Mouse (Mus musculus) CH12.LX (cell line): ENCODE results near the gene Magohb. TPM values are rescaled to one million over a fixed set of nuclear protein-coding genes. Genes with fewer than 3 reads are reported as not detected.

Experiments
- DNase-seq: peaks from one replicate; pipeline ENCODE4 v3.0.0-alpha.2; 2013; ENCODE audit errors: extremely low read depth
- H3K27ac ChIP-seq: 2 replicates; pipeline ENCODE4 v1.5.1; 2012; ENCODE audit warnings: low read depth, mild to moderate bottlenecking, control low read depth, moderate library complexity; ENCODE audit not compliant: insufficient read depth
- H3K27me3 ChIP-seq: replicated peaks from 2 replicates; pipeline ENCODE3; 2012; ENCODE audit warnings: inconsistent platforms
- H3K36me3 ChIP-seq, 2 experiments: replicated peaks in 1 of 2; 2 replicates each; pipeline versions ENCODE3 to v1.6.1; 2012; ENCODE audit warnings: inconsistent platforms in 1 of 2, low read length in 1 of 2, mild to moderate bottlenecking in 1 of 2, mixed read lengths in 1 of 2, moderate library complexity in 1 of 2; ENCODE audit not compliant: control insufficient read depth in 1 of 2, insufficient read depth in 1 of 2
- H3K4me1 ChIP-seq, 2 experiments: 2 replicates each; pipeline ENCODE4 v1.6.1; 2012; ENCODE audit warnings: inconsistent platforms in 1 of 2, moderate library complexity in 1 of 2; ENCODE audit not compliant: insufficient read depth in 2 of 2, control insufficient read depth in 1 of 2
- H3K4me2 ChIP-seq: 2 replicates; pipeline ENCODE4 v1.6.1; 2012; ENCODE audit warnings: low read depth, mild to moderate bottlenecking, control low read depth; ENCODE audit not compliant: poor library complexity, insufficient read depth, severe bottlenecking
- H3K4me3 ChIP-seq, 3 experiments: fragments of 150-350 bp in 1 of 3; sonication (generic) in 1 of 3; replicated peaks in 1 of 3; 2 replicates each; pipeline versions ENCODE3 to v1.5.1; 2011 to 2012; ENCODE audit warnings: low read depth in 2 of 3, low read length in 2 of 3, mild to moderate bottlenecking in 2 of 3, moderate library complexity in 2 of 3, control low read depth in 1 of 3, improper control_type of control experiment in 1 of 3, inconsistent platforms in 1 of 3, mixed read lengths in 1 of 3; ENCODE audit not compliant: poor library complexity in 1 of 3
- H3K79me2 ChIP-seq: replicated peaks from 2 replicates; pipeline ENCODE4 v1.6.1; 2012; ENCODE audit warnings: mild to moderate bottlenecking, moderate library complexity; ENCODE audit not compliant: control insufficient read depth, poor library complexity, insufficient read depth, severe bottlenecking; ENCODE audit errors: extremely low read depth
- H3K9ac ChIP-seq: 2 replicates; pipeline ENCODE4 v1.6.1; 2012; ENCODE audit warnings: low read depth, mild to moderate bottlenecking, control low read depth, moderate library complexity; ENCODE audit not compliant: insufficient read depth
- H3K9me3 ChIP-seq: replicated peaks from 2 replicates; pipeline ENCODE3; 2012; ENCODE audit warnings: low read length, inconsistent platforms, mixed read lengths
- BHLHE40 ChIP-seq: IDR thresholded peaks from 2 replicates; pipeline ENCODE4 v1.6.1; 2011; ENCODE audit warnings: mild to moderate bottlenecking, low read depth, low read length, improper control_type of control experiment
- CHD1 ChIP-seq: IDR thresholded peaks from 2 replicates; pipeline ENCODE4 v1.6.1; 2012; ENCODE audit warnings: low read depth, low read length, improper control_type of control experiment, inconsistent platforms
- CTCF ChIP-seq, 2 experiments: IDR thresholded peaks in 1 of 2; conservative IDR thresholded peaks in 1 of 2; 2 replicates each; pipeline ENCODE4 v1.5.1; 2011 to 2012; ENCODE audit warnings: low read depth in 2 of 2, low read length in 2 of 2, improper control_type of control experiment in 1 of 2, inconsistent platforms in 1 of 2, mild to moderate bottlenecking in 1 of 2, moderate library complexity in 1 of 2
- E2F4 ChIP-seq: IDR thresholded peaks from 2 replicates; pipeline ENCODE4 v1.6.1; 2011; ENCODE audit warnings: low read depth, low read length, improper control_type of control experiment; ENCODE audit not compliant: insufficient replicate concordance
- ELF1 ChIP-seq: IDR thresholded peaks from 2 replicates; pipeline ENCODE4 v1.6.1; 2014; ENCODE audit warnings: low read depth, mild to moderate bottlenecking, inconsistent platforms, low read length, improper control_type of control experiment
- EP300 ChIP-seq: IDR thresholded peaks from 2 replicates; pipeline ENCODE4 v1.6.1; 2011; ENCODE audit warnings: low read length, improper control_type of control experiment
- ETS1 ChIP-seq: conservative IDR thresholded peaks from 2 replicates; pipeline ENCODE4 v1.6.1; 2012; ENCODE audit warnings: low read depth, mild to moderate bottlenecking, inconsistent platforms, low read length, improper control_type of control experiment, moderate library complexity
- GABPA ChIP-seq: IDR thresholded peaks from 2 replicates; pipeline ENCODE4 v1.6.1; 2012; ENCODE audit warnings: low read depth, low read length, improper control_type of control experiment, inconsistent platforms; ENCODE audit not compliant: insufficient replicate concordance
- HCFC1 ChIP-seq: IDR thresholded peaks from 2 replicates; pipeline ENCODE4 v1.6.1; 2012; ENCODE audit warnings: low read depth, mild to moderate bottlenecking, inconsistent platforms, low read length, improper control_type of control experiment
- IRF4 ChIP-seq: IDR thresholded peaks from 2 replicates; pipeline ENCODE4 v1.6.1; 2014; ENCODE audit warnings: low read depth, mild to moderate bottlenecking, inconsistent platforms, low read length, improper control_type of control experiment
- JUN ChIP-seq: IDR thresholded peaks from 2 replicates; pipeline ENCODE4 v1.6.1; 2011; ENCODE audit warnings: low read depth, mild to moderate bottlenecking, low read length, improper control_type of control experiment, moderate library complexity; ENCODE audit not compliant: insufficient read depth
- JUND ChIP-seq: conservative IDR thresholded peaks from 2 replicates; pipeline ENCODE4 v1.6.1; 2011; ENCODE audit warnings: low read depth, low read length, improper control_type of control experiment
- KAT2A ChIP-seq: IDR thresholded peaks from 2 replicates; pipeline ENCODE4 v1.6.1; 2012; ENCODE audit warnings: low read length, improper control_type of control experiment, inconsistent platforms; ENCODE audit not compliant: insufficient replicate concordance
- MAFK ChIP-seq: IDR thresholded peaks from 2 replicates; pipeline ENCODE4 v1.6.1; 2011; ENCODE audit warnings: low read length, improper control_type of control experiment; ENCODE audit not compliant: insufficient replicate concordance
- MAX ChIP-seq: IDR thresholded peaks from 2 replicates; pipeline ENCODE4 v1.6.1; 2011; ENCODE audit warnings: low read length, improper control_type of control experiment
- MAZ ChIP-seq: IDR thresholded peaks from 2 replicates; pipeline ENCODE4 v1.6.1; 2012; ENCODE audit warnings: low read depth, mild to moderate bottlenecking, inconsistent platforms, low read length, improper control_type of control experiment, moderate library complexity
- MEF2A ChIP-seq: IDR thresholded peaks from 2 replicates; pipeline ENCODE4 v1.6.1; 2014; ENCODE audit warnings: low read depth, mild to moderate bottlenecking, inconsistent platforms, low read length, improper control_type of control experiment, borderline replicate concordance
- MXI1 ChIP-seq: IDR thresholded peaks from 2 replicates; pipeline ENCODE4 v1.6.1; 2011; ENCODE audit warnings: mild to moderate bottlenecking, low read depth, low read length, improper control_type of control experiment
- MYC ChIP-seq: IDR thresholded peaks from 2 replicates; pipeline ENCODE4 v1.6.1; 2011; ENCODE audit warnings: low read depth, mild to moderate bottlenecking, improper control_type of control experiment, low read length
- NELFE ChIP-seq: IDR thresholded peaks from 2 replicates; pipeline ENCODE4 v1.6.1; 2011; ENCODE audit warnings: low read depth, low read length, improper control_type of control experiment
- POLR2A ChIP-seq: IDR thresholded peaks from 2 replicates; pipeline ENCODE4 v1.6.1; 2011; ENCODE audit warnings: low read depth, mild to moderate bottlenecking, improper control_type of control experiment, low read length
- RAD21 ChIP-seq: IDR thresholded peaks from 2 replicates; pipeline ENCODE4 v1.6.1; 2011; ENCODE audit warnings: low read depth, mild to moderate bottlenecking, low read length, improper control_type of control experiment, moderate library complexity
- RCOR1 ChIP-seq: conservative IDR thresholded peaks from 2 replicates; pipeline ENCODE4 v1.6.1; 2012; ENCODE audit warnings: low read depth, mild to moderate bottlenecking, inconsistent platforms, low read length, improper control_type of control experiment
- SIN3A ChIP-seq: IDR thresholded peaks from 2 replicates; pipeline ENCODE4 v1.6.1; 2012; ENCODE audit warnings: low read length, improper control_type of control experiment, inconsistent platforms
- SMC3 ChIP-seq: IDR thresholded peaks from 2 replicates; pipeline ENCODE4 v1.6.1; 2011; ENCODE audit warnings: low read depth, low read length, improper control_type of control experiment
- TBP ChIP-seq: conservative IDR thresholded peaks from 2 replicates; pipeline ENCODE4 v1.6.1; 2011; ENCODE audit warnings: low read depth, low read length, improper control_type of control experiment
- TCF12 ChIP-seq: IDR thresholded peaks from 2 replicates; pipeline ENCODE4 v1.6.1; 2014; ENCODE audit warnings: low read depth, mild to moderate bottlenecking, inconsistent platforms, low read length, improper control_type of control experiment
- UBTF ChIP-seq: IDR thresholded peaks from 2 replicates; pipeline ENCODE4 v1.6.1; 2012; ENCODE audit warnings: low read depth, mild to moderate bottlenecking, inconsistent platforms, low read length, improper control_type of control experiment, moderate library complexity
- USF1 ChIP-seq: IDR thresholded peaks from 2 replicates; pipeline ENCODE4 v1.6.1; 2014; ENCODE audit warnings: low read depth, mild to moderate bottlenecking, inconsistent platforms, low read length, improper control_type of control experiment
- USF2 ChIP-seq: conservative IDR thresholded peaks from 2 replicates; pipeline ENCODE4 v1.6.1; 2011; ENCODE audit warnings: low read depth, low read length, improper control_type of control experiment
- ZC3H11A ChIP-seq: IDR thresholded peaks from 2 replicates; pipeline ENCODE4 v1.6.1; 2012; ENCODE audit warnings: low read depth, mild to moderate bottlenecking, inconsistent platforms, low read length, improper control_type of control experiment
- ZKSCAN1 ChIP-seq: IDR thresholded peaks from 2 replicates; pipeline ENCODE4 v1.6.1; 2012; ENCODE audit warnings: low read depth, inconsistent platforms, low read length, improper control_type of control experiment, borderline replicate concordance
- ZMIZ1 ChIP-seq: IDR thresholded peaks from 2 replicates; pipeline ENCODE4 v1.6.1; 2012; ENCODE audit warnings: low read depth, mild to moderate bottlenecking, inconsistent platforms, low read length, improper control_type of control experiment
- ZNF384 ChIP-seq: IDR thresholded peaks from 2 replicates; pipeline ENCODE4 v1.6.1; 2012; ENCODE audit warnings: low read depth, low read length, improper control_type of control experiment, inconsistent platforms
- dilution Hi-C: fragments of 300-500 bp; cut with MboI; formaldehyde crosslinking; loops from 2 replicates; pipeline ENCODE4 v1.14.3; 2020; ENCODE audit warnings: low sequenced_read_pairs; ENCODE audit not compliant: extremely low pct_unique_long_range_greater_than_20kb, extremely low pct_ligation_motif_present
- in situ Hi-C: fragments of 300-500 bp; cut with MboI; formaldehyde crosslinking; loops from 3 replicates; pipeline ENCODE4 v1.14.3; 2019; ENCODE audit warnings: low sequenced_read_pairs, low pct_ligation_motif_present, low pct_unique_long_range_greater_than_20kb, mixed read lengths
- polyA plus RNA-seq: library from polyadenylated mRNA; unstranded; fragments of >175 nt; gene quantifications from 2 replicates; pipeline ENCODE4 v1.2.1, GENCODE M21; 2012; ENCODE audit warnings: low read depth; ENCODE audit not compliant: insufficient read length
- total RNA-seq, 2 experiments: library from RNA; depleted of rRNA; stranded (reverse); fragments of 300-350 nt in 1 of 2; fragments of >200 nt in 1 of 2; gene quantifications; 2 replicates each; pipeline ENCODE4 v1.2.3; 2012 to 2014

Magohb gene
- total RNA-seq (2012; rRNA removed): 19.6 and 26.0 TPM in 2 replicates
- total RNA-seq (2014; rRNA removed): 78.5 and 79.2 TPM in 2 replicates
- polyA plus RNA-seq: 32.2 and 32.8 TPM in 2 replicates

- in situ Hi-C loops: no loop called here
- peak; percentile 65 for DNase-seq
Observed at GRCm38 (mm10) chr6:131292991-131293788, at the start of gene Magohb. Gene Magohb, minus strand, starts transcription at chr6:131293244.

GRCm38 (mm10) chr6:131340082-131340481, 47.0 kb upstream of the Magohb start:
- in situ Hi-C loops: no loop called here
- Histone ChIP-seq H3K27ac (no peak overlapping the region), H3K9me3 (no peaks in the 10 kb centered on the region), H3K4me1 (no peaks in the 10 kb centered on the region), H3K79me2 (no peaks in the 10 kb centered on the region), H3K27me3 (peaks cover 17% of the 10 kb centered on the region), H3K4me2 (no peak overlapping the region), H3K4me3 (no peak overlapping the region)
- dilution Hi-C loops: no loop called here
- no peak for DNase-seq
- TF ChIP-seq ZMIZ1: no peak
- TF ChIP-seq UBTF: no peak
- no peak for TF ChIP-seq E2F4
- TF ChIP-seq RAD21: no peak
- TF ChIP-seq IRF4: no peak
- no peak for TF ChIP-seq ZC3H11A
- no peak for TF ChIP-seq HCFC1
- no peak for TF ChIP-seq ZNF384
- no peak for TF ChIP-seq TBP
- no peak for TF ChIP-seq MEF2A
- TF ChIP-seq USF1: no peak
- no peak for TF ChIP-seq MAFK
- TF ChIP-seq POLR2A: no peak
- no peak for TF ChIP-seq CHD1
- TF ChIP-seq JUND: no peak
- TF ChIP-seq, all 38 proteins: peak for 0
- H3K36me3 ChIP-seq: no peaks in the 10 kb centered on the region
- H3K9ac ChIP-seq: no peak overlapping the region

More at GRCm38 (mm10) chr6:131292991-131293788, at the start of gene Magohb:
- H3K36me3 ChIP-seq: peaks cover 1 to 4% of the 10 kb centered on the region in 2 experiments
- peaks cover 3 to 8% of the 10 kb centered on the region in 2 experiments; a peak in 3 of 4 replicates for H3K4me1 ChIP-seq
- no peak within 1 kb of the TSS for H3K27ac ChIP-seq
- H3K27me3 ChIP-seq: no peaks in the 10 kb centered on the region
- peaks cover 2% of the 10 kb centered on the region; the same call in 1 of the 2 replicates for H3K79me2 ChIP-seq
- dilution Hi-C loops: no loop called here
- H3K9me3 ChIP-seq: no peaks in the 10 kb centered on the region
- TF ChIP-seq GABPA: peak; percentile 70
- TF ChIP-seq ZKSCAN1: no peak
- peak; percentile 60; the same call in 1 of the 2 replicates for TF ChIP-seq KAT2A
- TF ChIP-seq NELFE: peak; percentile 26
- TF ChIP-seq ELF1: peak; percentile 90
- 0 out of 2 replicates have a peak, but pooled peaks have one; percentile 35 for TF ChIP-seq RCOR1
- peak; percentile 61 for TF ChIP-seq IRF4
- peak; percentile 41; the same call in 1 of the 2 replicates for TF ChIP-seq CHD1
- TF ChIP-seq USF1: no peak
- peak; percentile 55 for TF ChIP-seq TCF12
- TF ChIP-seq USF2: no peak
- TF ChIP-seq E2F4: peak; percentile 71; the same call in 1 of the 2 replicates
- TF ChIP-seq MAX: peak; percentile 59; the same call in 1 of the 2 replicates
- peak; percentile 50; the same call in 1 of the 2 replicates for TF ChIP-seq MYC
- TF ChIP-seq JUN: no peak
- no peak for TF ChIP-seq EP300
- TF ChIP-seq MAFK: no peak
- TF ChIP-seq MEF2A: no peak
- no peak for TF ChIP-seq SMC3
- TF ChIP-seq TBP: no peak
- no peak for TF ChIP-seq JUND
- TF ChIP-seq MXI1: peak; percentile 93
- TF ChIP-seq MAZ: 0 out of 2 replicates have a peak, but pooled peaks have one; percentile 58
- no peak; the same call in 1 of the 2 replicates for TF ChIP-seq ETS1
- no peak for TF ChIP-seq UBTF
- TF ChIP-seq CTCF (conservative IDR thresholded peaks at IDR 0.05 in 1 of 2, IDR thresholded peaks at IDR 0.05 in 1 of 2; ENCODE audit: low read depth in 2 of 2, low read length in 2 of 2): no peak
- peak; percentile 37; the same call in 1 of the 2 replicates for TF ChIP-seq BHLHE40
- peak; percentile 87 for TF ChIP-seq HCFC1
- TF ChIP-seq POLR2A: peak; percentile 49; the same call in 1 of the 2 replicates
- peak; percentile 92 for TF ChIP-seq SIN3A
- H3K4me2 ChIP-seq: peak within 1 kb of the TSS; percentile 77
- peak within 1 kb of the TSS; percentile 74 to 88 (median 86) for H3K4me3 ChIP-seq
- peak within 1 kb of the TSS; percentile 89 for H3K9ac ChIP-seq
